Mouse (Mus musculus) heart, adult 2 months (tissue): ENCODE results near the gene Elf3. TPM values are rescaled to one million over a fixed set of nuclear protein-coding genes. Genes with fewer than 3 reads are reported as not detected.

Source experiments
- DNase-seq, 2 experiments: peaks; one replicate each; pipeline ENCODE4 v3.0.0; 2021
- H3K27ac ChIP-seq: fragments of 200-600 bp; 2 replicates; pipeline ENCODE4 v1.8.1; 2022
- H3K27me3 ChIP-seq: fragments of 200-500 bp; 2 replicates; pipeline ENCODE4 v1.6.1; 2012; ENCODE audit warnings: mild to moderate bottlenecking, low read length, inconsistent platforms, mixed read lengths; ENCODE audit not compliant: control insufficient read depth, insufficient read depth
- H3K36me3 ChIP-seq: fragments of 200-500 bp; 2 replicates; pipeline ENCODE4 v1.6.1; 2012; ENCODE audit warnings: low read length, inconsistent platforms; ENCODE audit not compliant: control insufficient read depth, insufficient read depth
- H3K4me1 ChIP-seq: fragments of 200-500 bp; 2 replicates; pipeline ENCODE4 v1.6.1; 2011; ENCODE audit warnings: low read length; ENCODE audit not compliant: control insufficient read depth, insufficient read depth
- H3K4me3 ChIP-seq: fragments of 200-600 bp; 2 replicates; pipeline ENCODE4 v1.8.1; 2022
- H3K79me2 ChIP-seq: fragments of 200-500 bp; replicated peaks from 2 replicates; pipeline ENCODE4 v1.6.1; 2012; ENCODE audit warnings: mild to moderate bottlenecking, inconsistent platforms, low read length, moderate library complexity, mixed read lengths; ENCODE audit not compliant: control insufficient read depth, insufficient read depth
- H3K9ac ChIP-seq: fragments of 200-500 bp; 2 replicates; pipeline ENCODE4 v1.6.1; 2012; ENCODE audit warnings: low read depth, mild to moderate bottlenecking, control low read depth, inconsistent platforms, low read length, mixed read lengths
- CTCF ChIP-seq: fragments of 200-600 bp; IDR thresholded peaks from 2 replicates; pipeline ENCODE4 v1.8.1; 2022; ENCODE audit warnings: antibody characterized with exemption, mild to moderate bottlenecking, moderate library complexity
- EP300 ChIP-seq: fragments of 200-500 bp; IDR thresholded peaks from 2 replicates; pipeline ENCODE4 v1.6.1; 2011; ENCODE audit warnings: low read depth, low read length, control low read depth; ENCODE audit not compliant: insufficient read depth
- POLR2A ChIP-seq: fragments of 200-500 bp; IDR thresholded peaks from 2 replicates; pipeline ENCODE4 v1.6.1; 2011; ENCODE audit warnings: mild to moderate bottlenecking, low read depth, low read length, control low read depth; ENCODE audit not compliant: insufficient read depth
- WGBS: fragments of 180-500 bp; shearing (Covaris S2); methylation state at CpG from one replicate; pipeline ENCODE4 v1.1.7; 2018; 5-methylcytosine and 5-hydroxymethylcytosine counted together
- intact Hi-C: fragments of 180-260 bp; cut with DNase I; formaldehyde crosslinking; loops from one replicate; pipeline ENCODE4 v1.15.1; 2025
- polyA plus RNA-seq: library from polyadenylated mRNA; depleted of rRNA; stranded (reverse); fragments of >200 nt; gene quantifications from 2 replicates; pipeline ENCODE4 v1.2.3, GENCODE M21; 2012
- total RNA-seq, 2 experiments: library from RNA; stranded (reverse); gene quantifications; 2 replicates each; pipeline ENCODE4 v1.2.3; 2021

Gene Elf3
- total and polyA plus RNA-seq, 3 experiments: 2.0 TPM; not detected in 2

- TF ChIP-seq EP300 (no peak), POLR2A (no peak), CTCF (no peak)
- intact Hi-C loops: loop anchor here (2.0 kb wide), 1 partner anchor 30 kb away; the partner anchor contains the start of gene Timm17a
- Histone ChIP-seq H3K4me3 (peak overlapping the region; percentile 86), H3K36me3 (peaks cover 4% of the 10 kb centered on the region), H3K27ac (peak overlapping the region; percentile 97), H3K4me1 (peaks cover 8% of the 10 kb centered on the region), H3K27me3 (no peaks in the 10 kb centered on the region), H3K9ac (peak overlapping the region; percentile 94), H3K79me2 (no peaks in the 10 kb centered on the region)
- WGBS: 14% methylated on average over 13 of the region's 13 CpGs
- DNase-seq: peak; percentile 37 to 46
Measured at GRCm38 (mm10) chr1:135282536-135283286, 24.3 kb upstream of the Elf3 start.

DNA sequence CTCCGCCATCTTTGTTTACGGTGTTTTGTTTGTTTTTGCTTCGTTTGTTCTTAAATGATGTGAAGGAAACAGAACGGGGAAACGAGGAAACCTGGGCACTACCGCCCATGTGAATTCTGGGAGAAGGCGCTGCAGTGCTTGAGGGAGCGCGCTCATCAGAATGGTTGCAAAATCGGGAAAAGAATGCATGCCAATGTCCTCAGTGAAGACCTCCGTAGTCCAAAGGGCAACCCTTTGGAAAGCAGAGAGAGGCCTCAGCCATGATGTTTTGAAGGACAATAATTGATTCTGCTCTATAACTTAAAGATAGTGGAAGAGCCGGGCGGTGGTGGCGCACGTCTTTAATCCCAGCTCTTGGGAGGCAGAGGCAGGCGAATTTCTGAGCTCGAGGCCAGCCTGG, 23.5 kb upstream of the Elf3 start:
- WGBS: 95% methylated on average over 17 of the region's 17 CpGs
- peaks cover 8% of the 10 kb centered on the region for H3K4me1 ChIP-seq
- H3K79me2 ChIP-seq: no peaks in the 10 kb centered on the region
- DNase-seq: no peak
- no peaks in the 10 kb centered on the region for H3K27me3 ChIP-seq
- no peak overlapping the region; the same call in 1 of the 2 replicates for H3K4me3 ChIP-seq
- no peak overlapping the region; the same call in 1 of the 2 replicates for H3K27ac ChIP-seq
- no peak for TF ChIP-seq CTCF
- no peak for TF ChIP-seq EP300
- TF ChIP-seq POLR2A: no peak
- H3K36me3 ChIP-seq: peaks cover 4% of the 10 kb centered on the region
- no peak overlapping the region for H3K9ac ChIP-seq
- intact Hi-C loops: loop anchor here (2.0 kb wide), 1 partner anchor 31 kb away; the partner anchor contains the start of gene Timm17a

GRCm38 (mm10) chr1:135280646-135281045, 22.3 kb upstream of the Elf3 start:
- peaks cover 8% of the 10 kb centered on the region for H3K4me1 ChIP-seq
- H3K27me3 ChIP-seq: no peaks in the 10 kb centered on the region
- H3K36me3 ChIP-seq: peaks cover 6% of the 10 kb centered on the region
- H3K79me2 ChIP-seq: no peaks in the 10 kb centered on the region
- intact Hi-C loops: no loop called here
- H3K27ac ChIP-seq: no peak overlapping the region
- no peak overlapping the region for H3K9ac ChIP-seq
- 46% methylated on average over 9 of the region's 9 CpGs for WGBS
- TF ChIP-seq CTCF (no peak), POLR2A (0 out of 2 replicates have a peak, but pooled peaks have one; percentile 21)
- no peak overlapping the region for H3K4me3 ChIP-seq
- DNase-seq: peak; percentile 69 to 83

GRCm38 (mm10) chr1:135271371-135271770, 13.0 kb upstream of the Elf3 start:
- Histone ChIP-seq H3K4me1 (no peaks in the 10 kb centered on the region), H3K79me2 (no peaks in the 10 kb centered on the region), H3K9ac (no peak overlapping the region), H3K27ac (no peak overlapping the region), H3K4me3 (no peak overlapping the region), H3K27me3 (no peaks in the 10 kb centered on the region), H3K36me3 (peaks cover 2% of the 10 kb centered on the region; the same call in 1 of the 2 replicates)
- WGBS: 88% methylated on average over 9 of the region's 9 CpGs
- TF ChIP-seq CTCF: no peak
- no peak for TF ChIP-seq POLR2A
- TF ChIP-seq EP300: no peak
- DNase-seq: no peak
- intact Hi-C loops: no loop called here

DNA sequence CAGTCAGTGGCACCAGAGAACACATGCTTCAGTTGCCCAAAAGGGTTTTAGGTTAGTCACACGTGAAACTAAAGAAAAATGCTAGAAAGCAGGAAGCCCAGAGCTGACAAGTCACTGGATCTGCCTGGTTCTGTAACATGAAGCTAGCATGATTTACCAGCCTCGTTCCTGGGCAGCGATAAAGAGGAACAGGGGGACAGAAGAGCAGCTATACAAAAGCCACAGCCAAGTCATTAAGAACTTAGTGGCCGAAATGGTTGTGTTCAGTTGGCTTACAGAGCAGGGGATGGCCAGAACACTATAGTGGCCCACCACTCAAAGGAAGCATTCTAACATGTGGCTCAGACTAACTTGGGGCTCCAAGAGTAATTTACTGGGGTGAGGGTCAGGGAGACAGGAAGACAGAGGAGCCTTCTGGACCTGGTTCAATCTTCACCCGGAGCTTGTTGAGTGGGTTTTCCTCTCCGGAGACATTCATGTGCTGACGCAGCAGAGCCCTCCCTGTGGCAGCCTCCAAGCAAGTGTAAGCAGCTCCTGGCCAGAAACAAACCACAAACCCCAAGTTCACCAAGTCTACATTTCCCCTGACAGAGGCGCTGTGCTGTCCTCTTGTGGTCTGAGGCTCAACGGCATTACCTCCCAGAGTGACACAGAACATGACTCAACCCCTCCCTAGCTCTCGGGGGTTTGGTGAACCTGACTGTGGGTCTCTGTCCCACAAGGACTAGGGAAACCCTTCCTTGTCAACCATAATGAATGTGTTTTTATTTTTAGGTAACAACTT, 9.5 kb upstream of the Elf3 start:
- no peaks in the 10 kb centered on the region for H3K36me3 ChIP-seq
- no peaks in the 10 kb centered on the region for H3K27me3 ChIP-seq
- intact Hi-C loops: no loop called here
- no peak overlapping the region for H3K4me3 ChIP-seq
- no peaks in the 10 kb centered on the region for H3K79me2 ChIP-seq
- H3K9ac ChIP-seq: no peak overlapping the region
- 74% methylated on average over 10 of the region's 10 CpGs for WGBS
- TF ChIP-seq EP300 (no peak), POLR2A (no peak), CTCF (no peak)
- DNase-seq: no peak
- H3K4me1 ChIP-seq: no peaks in the 10 kb centered on the region
- H3K27ac ChIP-seq: no peak overlapping the region

GRCm38 (mm10) chr1:135265834-135266233, 7.5 kb upstream of the Elf3 start:
- H3K79me2 ChIP-seq: no peaks in the 10 kb centered on the region
- no peaks in the 10 kb centered on the region for H3K36me3 ChIP-seq
- no peak for DNase-seq
- TF ChIP-seq POLR2A (no peak), EP300 (no peak), CTCF (no peak)
- no peak overlapping the region for H3K27ac ChIP-seq
- no peak overlapping the region for H3K9ac ChIP-seq
- 68% methylated on average over 5 of the region's 5 CpGs for WGBS
- H3K4me1 ChIP-seq: no peaks in the 10 kb centered on the region
- H3K4me3 ChIP-seq: no peak overlapping the region
- H3K27me3 ChIP-seq: no peaks in the 10 kb centered on the region
- intact Hi-C loops: no loop called here
